Mouse (Mus musculus) cerebellum, postnatal 25 days (tissue): ENCODE results near the gene Cadps2.

ENCODE experiments used
- DNase-seq, 2 experiments: peaks; one replicate each; pipeline ENCODE4 v3.0.0; 2021; ENCODE audit warnings: mixed read lengths in 2 of 2

Cadps2 gene

GRCm38 (mm10) chr6:23337411-23338063, 501.7 kb downstream of the Cadps2 start:
- no peak for DNase-seq

- no peak for DNase-seq
Observed at GRCm38 (mm10) chr6:23314945-23315344, 524.3 kb downstream of the Cadps2 start.

- DNase-seq: no peak
Observed at GRCm38 (mm10) chr6:23314291-23314690, 524.9 kb downstream of the Cadps2 start.

GRCm38 (mm10) chr6:23306046-23306445, 533.2 kb downstream of the Cadps2 start:
- DNase-seq: no peak

GRCm38 (mm10) chr6:23298596-23298995, 540.6 kb downstream of the Cadps2 start:
- peak; percentile 58 to 59 for DNase-seq

- DNase-seq: no peak
Observed at GRCm38 (mm10) chr6:23294685-23295084, 544.5 kb downstream of the Cadps2 start.

- DNase-seq: no peak
Observed at GRCm38 (mm10) chr6:23288752-23289151, 550.5 kb downstream of the Cadps2 start.

- no peak for DNase-seq
Observed at GRCm38 (mm10) chr6:23281514-23281820, 557.8 kb downstream of the Cadps2 start.

- no peak for DNase-seq
Observed at GRCm38 (mm10) chr6:23280811-23281513, 558.3 kb downstream of the Cadps2 start.

GRCm38 (mm10) chr6:23273483-23273882, 565.7 kb downstream of the Cadps2 start:
- no peak for DNase-seq

- DNase-seq: no peak
Observed at GRCm38 (mm10) chr6:23272979-23273378, 566.2 kb downstream of the Cadps2 start.

- no peak for DNase-seq
Observed at GRCm38 (mm10) chr6:23272542-23272941, 566.7 kb downstream of the Cadps2 start.

- no peak for DNase-seq
Observed at GRCm38 (mm10) chr6:23260738-23261050, 578.5 kb downstream of the Cadps2 start.

- peak in 1 of 2 experiments; percentile 46 for DNase-seq
Observed at GRCm38 (mm10) chr6:23260016-23260737, 579.0 kb downstream of the Cadps2 start.

GRCm38 (mm10) chr6:23257981-23258380, 581.2 kb downstream of the Cadps2 start:
- no peak for DNase-seq

- no peak for DNase-seq
Observed at GRCm38 (mm10) chr6:23255161-23255560, 584.1 kb downstream of the Cadps2 start.

- DNase-seq: peak in 1 of 2 experiments; percentile 4
Observed at GRCm38 (mm10) chr6:23254644-23255043, 584.6 kb downstream of the Cadps2 start.

GRCm38 (mm10) chr6:23253353-23254311, 585.6 kb downstream of the Cadps2 start:
- DNase-seq: peak; percentile 11 to 42

GRCm38 (mm10) chr6:23252196-23253135, 586.8 kb downstream of the Cadps2 start:
- peak; percentile 18 to 57 for DNase-seq

- no peak for DNase-seq
Observed at GRCm38 (mm10) chr6:23251431-23251830, 587.8 kb downstream of the Cadps2 start.

GRCm38 (mm10) chr6:23250288-23250955, 588.8 kb downstream of the Cadps2 start:
- peak; percentile 7 to 38 for DNase-seq
